Mouse (Mus musculus) stomach, postnatal 0 days (tissue): ENCODE measurements around the gene Akirin1. TPM values are rescaled to one million over a fixed set of nuclear protein-coding genes. Genes with fewer than 3 reads are reported as not detected.

Experiments used
- ATAC-seq: fragments of 200-750 bp; cut with Nextera tagmentation; 2 replicates; pipeline ENCODE4 v1.8.0; 2017; ENCODE audit not compliant: low FRiP score, low TSS enrichment
- DNase-seq: peaks from one replicate; pipeline ENCODE4 v3.0.0-alpha.2; 2016; ENCODE audit warnings: low spot score
- H3K27ac ChIP-seq: fragments of 300-500 bp; sonication (generic); replicated peaks from 2 replicates; pipeline ENCODE4 v1.5.1; 2014; ENCODE audit warnings: mild to moderate bottlenecking, control low read depth
- H3K27me3 ChIP-seq: fragments of 300-500 bp; sonication (generic); 2 replicates; pipeline ENCODE4 v1.6.1; 2014; ENCODE audit warnings: low read length; ENCODE audit not compliant: control insufficient read depth, insufficient read depth
- H3K36me3 ChIP-seq: fragments of 300-500 bp; sonication (generic); 2 replicates; pipeline ENCODE4 v1.6.1; 2014; ENCODE audit warnings: low read length, mixed read lengths; ENCODE audit not compliant: control insufficient read depth, insufficient read depth
- H3K4me1 ChIP-seq: fragments of 300-500 bp; sonication (generic); replicated peaks from 2 replicates; pipeline ENCODE4 v1.6.1; 2014; ENCODE audit warnings: antibody characterized with exemption; ENCODE audit not compliant: control insufficient read depth, insufficient read depth
- H3K4me2 ChIP-seq: fragments of 300-500 bp; sonication (generic); replicated peaks from 2 replicates; pipeline ENCODE4 v1.6.1; 2014; ENCODE audit warnings: low read depth, mild to moderate bottlenecking, control low read depth, moderate library complexity
- H3K4me3 ChIP-seq: fragments of 300-500 bp; sonication (generic); 2 replicates; pipeline ENCODE4 v1.5.1; 2014; ENCODE audit warnings: low read depth, low read length, control low read depth
- H3K9ac ChIP-seq: fragments of 300-500 bp; sonication (generic); 2 replicates; pipeline ENCODE4 v1.6.1; 2014; ENCODE audit warnings: mild to moderate bottlenecking, low read length, control low read depth, mixed read lengths
- H3K9me3 ChIP-seq: fragments of 300-500 bp; sonication (generic); 2 replicates; pipeline ENCODE4 v1.6.1; 2016; ENCODE audit warnings: low read length; ENCODE audit not compliant: control insufficient read depth
- CTCF ChIP-seq: IDR thresholded peaks from 2 replicates; pipeline ENCODE4 v1.5.1; 2016; ENCODE audit warnings: antibody characterized with exemption, low read depth, mild to moderate bottlenecking, moderate library complexity
- EP300 ChIP-seq: optimal IDR thresholded peaks from 2 replicates; pipeline ENCODE3; 2016; ENCODE audit warnings: antibody characterized with exemption
- WGBS: fragments of 180-500 bp; shearing (Covaris S2); extraction: QIAGEN DNeasy Blood & Tissue Kit; methylation state at CpG from one replicate; pipeline ENCODE4 v1.1.7; 2014; 5-methylcytosine and 5-hydroxymethylcytosine counted together
- polyA plus RNA-seq: library from polyadenylated mRNA; unstranded; fragments of >200 nt; fragmentation: Nextera tagmentation; extraction: Ambion mirVana; gene quantifications from 2 replicates; pipeline ENCODE4 v1.2.1, GENCODE M21; 2015

Gene Akirin1
- polyA plus RNA-seq, 1 experiment from 2014 or later = 42.3 TPM

GRCm38 (mm10) chr4:123687025-123687781, 62.9 kb downstream of the Akirin1 start:
- H3K4me2 ChIP-seq = peak overlapping the region; percentile 99
- peak overlapping the region; percentile 75 for H3K4me3 ChIP-seq
- H3K4me1 ChIP-seq = 0 out of 2 replicates have a peak, but pooled peaks cover 2% of the 10 kb centered on the region
- 2% methylated on average over 38 of the region's 89 CpGs for whole genome bisulfite sequencing
- H3K36me3 ChIP-seq = no peaks in the 10 kb centered on the region
- peak overlapping the region; percentile 70 for H3K9ac ChIP-seq
- no peaks in the 10 kb centered on the region for H3K27me3 ChIP-seq
- H3K9me3 ChIP-seq = no peaks in the 10 kb centered on the region
- TF ChIP-seq CTCF (no peak), EP300 (no peak)
- peak overlapping the region; percentile 58; the same call in 1 of the 2 replicates for H3K27ac ChIP-seq
- ATAC-seq = peak; percentile 45
- DNase-seq = peak; percentile 49

GRCm38 (mm10) chr4:123686368-123687024, 63.6 kb downstream of the Akirin1 start:
- Histone ChIP-seq H3K4me2 (peak overlapping the region; percentile 99), H3K4me3 (peak overlapping the region; percentile 75), H3K27ac (0 out of 2 replicates have a peak overlapping the region, but pooled peaks have one; percentile 24), H3K4me1 (0 out of 2 replicates have a peak, but pooled peaks cover 2% of the 10 kb centered on the region), H3K9ac (peak overlapping the region; percentile 70), H3K27me3 (no peaks in the 10 kb centered on the region), H3K9me3 (no peaks in the 10 kb centered on the region), H3K36me3 (no peaks in the 10 kb centered on the region)
- ATAC-seq = peak; percentile 53
- peak; percentile 22 for DNase-seq
- TF ChIP-seq EP300 (no peak), CTCF (peak; percentile 17; the same call in 1 of the 2 replicates)
- WGBS = 3% methylated on average over 49 of the region's 56 CpGs

- no peak for ATAC-seq
- Histone ChIP-seq H3K4me1 (0 out of 2 replicates have a peak, but pooled peaks cover 2% of the 10 kb centered on the region), H3K4me3 (peak overlapping the region; percentile 75; the same call in 1 of the 2 replicates), H3K4me2 (peak overlapping the region; percentile 99), H3K27me3 (no peaks in the 10 kb centered on the region), H3K9me3 (no peaks in the 10 kb centered on the region), H3K27ac (no peak overlapping the region), H3K36me3 (no peaks in the 10 kb centered on the region), H3K9ac (no peak overlapping the region)
- TF ChIP-seq EP300 (no peak), CTCF (no peak)
- DNase-seq = no peak
- 67% methylated on average over 8 of the region's 8 CpGs for WGBS
These were observed 64.5 kb downstream of the Akirin1 start for GRCm38 (mm10) chr4:123685506-123686242.

- TF ChIP-seq EP300 (no peak), CTCF (no peak)
- Histone ChIP-seq H3K4me3 (no peak overlapping the region), H3K27ac (no peak overlapping the region), H3K4me2 (no peak overlapping the region), H3K9ac (no peak overlapping the region), H3K9me3 (no peaks in the 10 kb centered on the region), H3K36me3 (no peaks in the 10 kb centered on the region), H3K27me3 (no peaks in the 10 kb centered on the region), H3K4me1 (0 out of 2 replicates have a peak, but pooled peaks cover 2% of the 10 kb centered on the region)
- WGBS = 85% methylated on average over 7 of the region's 7 CpGs
- ATAC-seq (no peak), DNase-seq (no peak)
These were observed 65.1 kb downstream of the Akirin1 start for GRCm38 (mm10) chr4:123685046-123685445.

Other genes with a start within 250 kb of the Akirin1 start
- gene Macf1, start 66.0 kb downstream of the Akirin1 start, polyA plus RNA-seq = 26.6 and 28.9 TPM in 2 replicates
- gene Ndufs5, start 32.1 kb downstream of the Akirin1 start, polyA plus RNA-seq = 326 and 344 TPM in 2 replicates
- gene Rhbdl2, start 37.5 kb upstream of the Akirin1 start, polyA plus RNA-seq = 9.5 and 11.0 TPM in 2 replicates
- gene 4933427I04Rik, start 109.3 kb upstream of the Akirin1 start, polyA plus RNA-seq = not detected in 2 replicates
- 82.4 and 90.3 TPM in 2 replicates for gene Mycbp, start 154.5 kb upstream of the Akirin1 start, polyA plus RNA-seq
- gene Rragc, start 167.1 kb upstream of the Akirin1 start, polyA plus RNA-seq = 38.3 and 41.2 TPM in 2 replicates
- not detected in 2 replicates for gene 4930535I16Rik, start 167.7 kb upstream of the Akirin1 start, polyA plus RNA-seq